Mouse (Mus musculus) heart, embryonic 14.5 days (tissue): Measurements from ENCODE around the gene Rbms3. TPM values are rescaled to one million over a fixed set of nuclear protein-coding genes. Genes with fewer than 3 reads are reported as not detected.
A peak's percentile ranks its signal among the peaks of the same experiment; 100 is the strongest.

Source experiments
- ATAC-seq: fragments of 200-750 bp; cut with Nextera tagmentation; 2 replicates; pipeline ENCODE4 v1.8.0; 2017; ENCODE audit warnings: low read depth, moderate TSS enrichment; ENCODE audit not compliant: insufficient number of reproducible peaks, insufficient read depth, low FRiP score
- H3K27ac ChIP-seq, 2 experiments: fragments of 200-500 bp in 1 of 2; fragments of 300-500 bp in 1 of 2; sonication (generic) in 1 of 2; replicated peaks in 1 of 2; 2 replicates each; pipeline ENCODE4 v1.5.1; 2012 to 2014; ENCODE audit warnings: low read depth in 2 of 2, low read length in 2 of 2, control low read depth in 1 of 2, mild to moderate bottlenecking in 1 of 2, mixed read lengths in 1 of 2; ENCODE audit not compliant: control insufficient read depth in 1 of 2, insufficient read depth in 1 of 2
- H3K27me3 ChIP-seq: fragments of 300-500 bp; sonication (generic); 2 replicates; pipeline ENCODE4 v1.6.1; 2014; ENCODE audit warnings: mild to moderate bottlenecking, low read length, control low read depth; ENCODE audit not compliant: control insufficient read depth, insufficient read depth
- H3K36me3 ChIP-seq: fragments of 300-500 bp; sonication (generic); 2 replicates; pipeline ENCODE4 v1.6.1; 2014; ENCODE audit warnings: mild to moderate bottlenecking, control low read depth, low read length, mixed read lengths; ENCODE audit not compliant: control insufficient read depth, insufficient read depth
- H3K4me1 ChIP-seq, 2 experiments: fragments of 200-500 bp in 1 of 2; fragments of 300-500 bp in 1 of 2; sonication (generic) in 1 of 2; 2 replicates each; pipeline ENCODE4 v1.6.1; 2012 to 2014; ENCODE audit warnings: low read length in 2 of 2, control low read depth in 1 of 2, mixed read lengths in 1 of 2; ENCODE audit not compliant: control insufficient read depth in 2 of 2, insufficient read depth in 2 of 2
- H3K4me2 ChIP-seq: fragments of 300-500 bp; sonication (generic); 2 replicates; pipeline ENCODE4 v1.6.1; 2014; ENCODE audit warnings: mild to moderate bottlenecking, low read length
- H3K4me3 ChIP-seq, 2 experiments: fragments of 200-500 bp in 1 of 2; fragments of 300-500 bp in 1 of 2; sonication (generic) in 1 of 2; 2 replicates each; pipeline ENCODE4 v1.5.1; 2012 to 2014; ENCODE audit warnings: low read length in 2 of 2, mild to moderate bottlenecking in 2 of 2, control low read depth in 1 of 2, low read depth in 1 of 2, moderate library complexity in 1 of 2; ENCODE audit not compliant: control insufficient read depth in 1 of 2, insufficient read depth in 1 of 2
- H3K9ac ChIP-seq: fragments of 300-500 bp; sonication (generic); 2 replicates; pipeline ENCODE4 v1.6.1; 2014; ENCODE audit warnings: mild to moderate bottlenecking, low read length
- H3K9me3 ChIP-seq: fragments of 300-500 bp; sonication (generic); 2 replicates; pipeline ENCODE4 v1.6.1; 2016; ENCODE audit warnings: low read length, control low read depth; ENCODE audit not compliant: control insufficient read depth
- WGBS: fragments of 180-500 bp; shearing (Covaris S2); extraction: QIAGEN DNeasy Blood & Tissue Kit; methylation state at CpG from one replicate; pipeline ENCODE4 v1.1.7; 2014; 5-methylcytosine and 5-hydroxymethylcytosine counted together
- polyA plus RNA-seq: library from polyadenylated mRNA; unstranded; fragments of >200 nt; fragmentation: Nextera tagmentation; extraction: Ambion mirVana; gene quantifications from 2 replicates; pipeline ENCODE4 v1.2.1, GENCODE M21; 2014

Rbms3 gene
- polyA plus RNA-seq, 1 experiment from 2014 or later = 39.4 TPM

GRCm38 (mm10) chr9:116631816-116632215 lies 997.9 kb downstream of the Rbms3 start:
- peaks cover 6% of the 10 kb centered on the region; the same call in 1 of the 2 replicates for H3K9me3 ChIP-seq
- H3K4me1 ChIP-seq = peaks cover 5 to 18% of the 10 kb centered on the region in 2 experiments
- ATAC-seq = no peak
- H3K4me2 ChIP-seq = no peak overlapping the region
- no peak overlapping the region; a peak in 1 of 4 replicates for H3K27ac ChIP-seq
- H3K9ac ChIP-seq = no peak overlapping the region
- H3K4me3 ChIP-seq = no peak overlapping the region
- WGBS = 93% methylated on average over 1 of the region's 1 CpGs
- no peaks in the 10 kb centered on the region for H3K27me3 ChIP-seq
- no peaks in the 10 kb centered on the region for H3K36me3 ChIP-seq

GRCm38 (mm10) chr9:116630805-116631204 lies 998.9 kb downstream of the Rbms3 start:
- Histone ChIP-seq H3K27me3 (no peaks in the 10 kb centered on the region), H3K9me3 (peaks cover 6% of the 10 kb centered on the region; the same call in 1 of the 2 replicates), H3K36me3 (no peaks in the 10 kb centered on the region), H3K27ac (no peak overlapping the region), H3K4me1 (peaks cover 5 to 18% of the 10 kb centered on the region in 2 experiments), H3K4me3 (no peak overlapping the region), H3K4me2 (peak overlapping the region; percentile 12), H3K9ac (no peak overlapping the region)
- no peak for ATAC-seq
- 20% methylated on average over 10 of the region's 10 CpGs for WGBS

GRCm38 (mm10) chr9:116620434-116620833 lies 1009.3 kb downstream of the Rbms3 start:
- H3K9ac ChIP-seq = no peak overlapping the region
- WGBS = 65% methylated on average over 5 of the region's 5 CpGs
- no peak overlapping the region for H3K4me3 ChIP-seq
- no peaks in the 10 kb centered on the region for H3K27me3 ChIP-seq
- no peak for ATAC-seq
- H3K36me3 ChIP-seq = no peaks in the 10 kb centered on the region
- H3K27ac ChIP-seq = no peak overlapping the region; a peak in 1 of 4 replicates
- no peaks in the 10 kb centered on the region for H3K9me3 ChIP-seq
- H3K4me2 ChIP-seq = no peak overlapping the region
- H3K4me1 ChIP-seq = peaks cover 2 to 9% of the 10 kb centered on the region in 2 experiments; a peak in 2 of 4 replicates

- Histone ChIP-seq H3K4me1 (peaks cover 2 to 9% of the 10 kb centered on the region in 2 experiments; a peak in 2 of 4 replicates), H3K27ac (no peak overlapping the region), H3K4me3 (no peak overlapping the region), H3K36me3 (no peaks in the 10 kb centered on the region), H3K9ac (no peak overlapping the region), H3K27me3 (no peaks in the 10 kb centered on the region), H3K4me2 (no peak overlapping the region), H3K9me3 (no peaks in the 10 kb centered on the region)
- WGBS = 91% methylated on average over 5 of the region's 5 CpGs
- no peak for ATAC-seq
These were observed 1010.8 kb downstream of the Rbms3 start for GRCm38 (mm10) chr9:116618886-116619285.

GRCm38 (mm10) chr9:116613276-116613675 lies 1016.4 kb downstream of the Rbms3 start:
- 69% methylated on average over 7 of the region's 7 CpGs for WGBS
- Histone ChIP-seq H3K27ac (no peak overlapping the region), H3K4me2 (no peak overlapping the region), H3K9ac (no peak overlapping the region), H3K9me3 (no peaks in the 10 kb centered on the region), H3K4me3 (no peak overlapping the region), H3K27me3 (no peaks in the 10 kb centered on the region), H3K36me3 (no peaks in the 10 kb centered on the region), H3K4me1 (no peaks in the 10 kb centered on the region; a peak in 1 of 4 replicates)
- no peak for ATAC-seq

GRCm38 (mm10) chr9:116596046-116596445 lies 1033.7 kb downstream of the Rbms3 start:
- 96% methylated on average over 10 of the region's 10 CpGs for WGBS
- no peak overlapping the region for H3K4me3 ChIP-seq
- H3K4me2 ChIP-seq = no peak overlapping the region
- H3K27me3 ChIP-seq = no peaks in the 10 kb centered on the region
- no peaks in the 10 kb centered on the region for H3K36me3 ChIP-seq
- no peaks in the 10 kb centered on the region for H3K9me3 ChIP-seq
- H3K27ac ChIP-seq = no peak overlapping the region
- H3K9ac ChIP-seq = no peak overlapping the region
- no peak for ATAC-seq
- H3K4me1 ChIP-seq = 0 out of 4 replicates have a peak, but pooled peaks cover 0 to 4% of the 10 kb centered on the region in 2 experiments

GRCm38 (mm10) chr9:116592486-116592885 lies 1037.2 kb downstream of the Rbms3 start:
- 84% methylated on average over 4 of the region's 4 CpGs for WGBS
- Histone ChIP-seq H3K27me3 (no peaks in the 10 kb centered on the region), H3K4me1 (0 out of 4 replicates have a peak, but pooled peaks cover 0 to 4% of the 10 kb centered on the region in 2 experiments), H3K9ac (no peak overlapping the region), H3K4me3 (no peak overlapping the region), H3K27ac (no peak overlapping the region), H3K4me2 (no peak overlapping the region), H3K9me3 (0 out of 2 replicates have a peak, but pooled peaks cover 4% of the 10 kb centered on the region), H3K36me3 (no peaks in the 10 kb centered on the region)
- no peak for ATAC-seq

GRCm38 (mm10) chr9:116591071-116591470 lies 1038.6 kb downstream of the Rbms3 start:
- no peaks in the 10 kb centered on the region for H3K27me3 ChIP-seq
- 0 out of 4 replicates have a peak, but pooled peaks cover 0 to 4% of the 10 kb centered on the region in 2 experiments for H3K4me1 ChIP-seq
- H3K27ac ChIP-seq = no peak overlapping the region
- WGBS = 66% methylated on average over 9 of the region's 9 CpGs
- no peaks in the 10 kb centered on the region for H3K36me3 ChIP-seq
- H3K4me2 ChIP-seq = no peak overlapping the region
- no peak for ATAC-seq
- H3K4me3 ChIP-seq = no peak overlapping the region
- H3K9me3 ChIP-seq = 0 out of 2 replicates have a peak, but pooled peaks cover 4% of the 10 kb centered on the region
- no peak overlapping the region for H3K9ac ChIP-seq
